Mouse (Mus musculus) left cerebral cortex, postnatal 25 days (tissue): ENCODE results near the gene Lmbr1. TPM values are rescaled to one million over a fixed set of nuclear protein-coding genes. Genes with fewer than 3 reads are reported as not detected.
"Not testable (repeated sequence)": the region's sequence is repeated elsewhere in the genome, so short reads cannot be mapped to it uniquely, and the experiment has no call there.

Experiments used
- DNase-seq, 2 experiments: peaks; one replicate each; pipeline ENCODE4 v3.0.0; 2022; ENCODE audit warnings: low spot score in 2 of 2, mixed read lengths in 1 of 2
- intact Hi-C: fragments of 180-260 bp; cut with DNase I; formaldehyde crosslinking; loops from one replicate; pipeline ENCODE4 v1.15.1; 2025
- total RNA-seq, 2 experiments: library from RNA; stranded (reverse); gene quantifications; 2 replicates each; pipeline ENCODE4 v1.2.3; 2021

The Lmbr1 gene
- total RNA-seq: 10 to 100 TPM; 30.4 to 30.5 TPM

DNA sequence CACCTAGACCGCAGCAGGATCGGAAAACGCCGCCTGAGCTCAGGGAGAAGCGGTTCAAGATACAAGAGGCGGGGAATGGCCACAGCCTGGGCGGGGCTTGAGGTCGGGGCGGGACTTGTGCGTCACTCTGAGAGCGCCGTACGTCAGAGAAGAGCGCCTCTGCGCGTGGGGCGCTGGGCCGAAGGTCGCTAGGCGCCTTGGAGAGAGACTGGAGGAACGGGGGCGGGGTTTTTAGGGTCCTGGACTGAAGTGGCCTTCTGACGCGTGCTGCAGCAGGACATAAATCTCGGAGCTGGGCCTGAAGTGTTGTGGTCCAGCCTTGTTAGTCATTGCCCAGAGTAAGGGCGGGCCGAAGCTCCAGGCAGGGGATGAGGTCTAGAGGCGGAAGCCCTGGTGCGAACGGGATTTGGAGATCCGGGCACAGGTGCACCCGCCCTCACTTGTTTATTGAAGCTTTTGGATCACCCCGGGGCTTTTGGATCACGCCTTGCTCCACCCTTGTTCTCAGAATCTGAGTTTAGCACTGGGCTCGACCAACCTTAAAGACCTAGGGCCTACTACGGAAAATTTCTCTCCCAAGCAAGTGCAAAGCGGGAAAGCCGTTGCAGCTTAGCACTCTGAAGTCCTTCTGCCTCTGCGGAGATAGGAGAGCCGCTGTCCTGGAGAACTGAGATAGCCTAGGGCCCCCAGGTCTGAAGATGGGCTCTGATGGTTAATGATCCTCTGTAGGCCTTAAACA, at the start of gene Lmbr1:
Lmbr1 (minus strand) TSS at position 93 of the 739 bp plus-strand sequence.
- intact Hi-C loops: loop anchor here (1.0 kb wide), 1 partner anchor 56 kb away; the partner anchor contains the start of gene Nom1
- peak; percentile 93 to 94 for DNase-seq

DNA sequence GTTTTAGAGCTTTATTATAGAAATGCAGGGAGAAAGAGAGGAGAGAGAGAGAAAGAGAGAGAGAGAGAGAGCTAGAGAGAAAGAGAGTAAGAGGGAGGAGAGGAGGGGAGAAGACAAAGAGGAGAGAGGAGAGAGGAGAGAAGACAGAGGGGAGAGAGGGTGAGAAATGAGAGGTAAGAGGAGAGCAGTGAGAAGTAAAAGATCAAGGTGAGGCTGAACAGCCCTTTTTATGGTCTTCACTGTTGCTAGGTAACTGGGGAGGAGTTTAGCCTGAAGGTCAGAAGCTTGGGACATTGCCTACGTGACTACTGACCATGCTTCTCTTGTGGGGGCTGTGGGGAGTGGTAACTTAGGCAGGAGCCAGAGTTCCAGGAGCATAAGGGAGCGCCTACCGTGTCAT, 45.1 kb upstream of the Lmbr1 start:
- DNase-seq, intact Hi-C loops: not testable (repeated sequence)

DNA sequence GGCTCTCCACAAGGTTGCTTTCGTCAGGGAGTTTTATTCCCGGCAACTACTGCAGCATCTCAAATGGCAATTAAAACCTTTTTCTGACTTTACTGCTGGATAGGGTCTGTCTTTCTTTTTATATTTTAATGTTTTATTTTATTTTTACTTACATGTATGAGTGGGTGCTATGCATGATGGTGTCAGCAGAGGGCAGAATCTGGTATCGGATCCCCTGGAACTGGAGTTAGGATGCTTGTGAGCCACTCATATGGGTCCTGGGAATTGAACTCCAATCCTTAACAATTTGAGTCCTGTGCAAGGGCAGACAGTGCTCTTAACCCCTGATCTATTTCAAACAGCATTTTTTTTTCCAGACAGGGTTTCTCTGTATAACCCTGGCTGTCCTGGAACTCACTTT, 34.9 kb upstream of the Lmbr1 start:
- intact Hi-C loops: no loop called here

DNA sequence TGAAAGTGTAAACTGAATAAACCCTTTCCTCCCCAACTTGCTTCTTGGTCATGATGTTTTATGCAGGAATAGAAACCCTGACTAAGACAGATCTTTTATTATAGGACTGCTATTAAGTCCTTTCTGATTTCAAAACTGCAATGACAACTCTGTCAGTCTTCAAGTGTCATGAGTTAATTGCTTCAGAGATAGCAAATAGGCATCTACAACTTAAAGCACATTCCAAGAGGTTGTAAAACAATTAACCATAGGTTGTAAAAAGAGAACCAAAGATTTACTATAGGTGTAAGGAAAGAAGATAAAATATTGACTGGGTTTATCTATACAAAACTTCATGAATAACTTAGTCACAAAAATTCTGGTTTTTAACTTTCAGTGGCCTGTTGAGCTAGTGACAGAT, 32.7 kb upstream of the Lmbr1 start:
- no peak for DNase-seq
- intact Hi-C loops: no loop called here

More for the DNA sequence above, 34.9 kb upstream of the Lmbr1 start:
- DNase-seq: no peak

DNA sequence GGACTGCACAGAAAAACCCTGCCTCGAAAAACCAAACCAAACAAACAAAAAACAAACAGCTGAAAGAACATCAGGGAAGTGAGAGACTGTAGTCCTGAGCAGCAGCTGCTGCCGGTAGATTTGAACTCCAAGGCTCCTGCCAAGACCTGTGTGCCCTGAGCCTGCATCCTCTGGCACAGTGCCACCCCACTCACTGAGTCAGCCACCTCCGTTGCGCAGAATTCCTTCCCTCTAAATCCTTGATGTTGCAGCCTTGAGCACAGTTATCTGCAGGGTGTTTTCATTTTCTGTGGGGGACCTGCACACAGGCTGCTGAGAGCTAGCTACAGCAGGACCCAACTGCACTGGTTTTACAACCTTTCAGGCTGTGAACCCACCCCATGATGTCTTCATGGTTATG, 20.2 kb upstream of the Lmbr1 start:
- DNase-seq: no peak

DNA sequence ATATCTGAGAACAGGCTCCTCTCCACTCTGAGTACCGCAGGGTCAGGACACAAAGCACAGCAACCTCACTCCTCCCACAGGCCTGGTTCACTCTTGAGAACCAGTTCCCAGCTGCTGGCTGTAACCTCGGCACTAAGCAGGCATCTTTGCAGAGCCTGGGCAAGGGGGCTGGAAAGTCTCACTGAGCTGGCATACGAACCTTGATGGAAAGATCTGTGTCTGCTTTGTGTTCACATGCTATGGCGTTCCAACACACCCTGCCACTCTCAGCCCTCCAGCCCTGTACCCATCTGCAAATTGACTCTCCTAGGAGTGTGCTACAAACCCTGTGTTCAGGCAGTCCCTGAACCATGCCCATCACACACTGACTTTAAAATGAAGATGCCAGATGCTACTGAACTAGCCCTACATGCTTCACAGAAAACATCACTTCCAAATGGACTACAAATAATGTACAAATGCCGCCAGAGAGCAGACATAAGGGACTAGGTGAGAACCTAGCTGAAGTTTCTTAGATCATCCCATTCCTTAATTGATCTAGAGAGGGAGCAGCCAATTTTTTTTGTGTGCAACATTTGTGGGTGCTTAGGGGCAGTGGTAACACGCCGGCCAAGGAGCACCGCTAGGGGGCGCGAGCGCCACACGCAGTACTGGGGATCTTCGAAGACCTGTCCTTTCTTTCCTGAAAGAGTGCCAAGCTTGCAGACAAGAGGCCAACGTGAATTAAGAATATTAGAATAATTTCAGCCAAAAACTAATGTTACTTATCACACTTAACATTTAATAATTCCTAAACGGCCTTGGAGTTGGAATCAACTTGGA, 11.0 kb upstream of the Lmbr1 start:
- intact Hi-C loops: loop anchor here (2.0 kb wide), 1 partner anchor 300 kb away; no protein-coding TSS in a partner anchor
- DNase-seq: peak; percentile 69 to 72

More for the DNA sequence above, 20.2 kb upstream of the Lmbr1 start:
- intact Hi-C loops: no loop called here

DNA sequence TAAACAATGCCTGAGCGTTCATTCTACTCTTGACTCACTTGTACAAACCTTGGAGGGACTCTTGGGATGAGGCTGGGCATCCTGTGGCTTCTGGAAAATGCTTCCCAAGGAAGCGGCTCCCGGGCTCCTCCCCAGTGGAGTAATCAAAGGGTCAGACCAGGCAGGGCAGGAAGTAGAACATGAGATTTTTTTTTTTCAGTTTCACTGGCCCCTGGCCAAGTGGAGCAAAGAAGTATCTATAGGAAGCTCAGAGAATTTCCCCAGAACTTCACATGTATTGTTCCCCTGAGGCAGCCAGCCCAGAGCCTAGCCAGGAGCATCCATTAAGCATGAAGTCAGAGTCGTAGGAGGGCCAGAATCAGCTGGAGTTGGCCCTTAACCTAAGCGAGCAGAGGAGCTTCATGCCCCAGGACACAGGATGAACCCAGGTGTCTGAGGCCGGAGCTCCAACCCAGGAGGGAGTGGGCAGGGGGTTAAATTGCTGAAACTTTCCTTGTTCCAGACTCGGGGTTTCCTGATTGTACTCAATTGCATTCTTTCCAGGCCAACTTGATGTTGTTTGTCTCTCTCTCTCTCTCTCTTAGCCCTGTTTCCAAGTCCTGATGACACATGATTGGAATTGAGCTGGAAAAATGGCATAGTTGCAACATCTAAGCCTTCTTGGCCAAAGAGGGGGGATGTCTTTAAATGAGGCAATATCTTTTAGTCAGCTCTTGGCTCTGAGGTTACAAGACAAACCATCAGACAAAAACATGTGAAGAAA, 10.2 kb upstream of the Lmbr1 start:
- DNase-seq: no peak
- intact Hi-C loops: loop anchor here (2.0 kb wide), 1 partner anchor 300 kb away; no protein-coding TSS in a partner anchor

DNA sequence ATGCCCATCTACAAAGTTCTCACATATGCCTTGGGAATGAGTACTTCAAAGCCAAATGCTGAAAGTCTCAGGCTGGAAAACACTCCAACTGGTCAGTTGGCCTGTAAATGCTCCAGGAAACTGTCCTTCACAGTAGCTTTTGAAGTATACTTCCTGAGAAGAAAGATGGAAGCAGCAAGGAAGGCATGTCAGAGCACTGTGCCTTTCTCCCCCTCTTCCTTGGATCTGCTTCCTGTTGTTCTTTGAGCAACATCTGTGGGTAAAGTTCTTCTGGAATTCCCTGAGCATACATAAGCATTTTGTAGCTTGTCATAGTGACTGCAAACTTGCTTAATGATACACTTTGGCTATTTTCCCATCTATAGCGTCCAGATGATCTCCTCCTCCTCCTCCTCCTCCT, 9.4 kb upstream of the Lmbr1 start:
- DNase-seq: no peak
- intact Hi-C loops: no loop called here

DNA sequence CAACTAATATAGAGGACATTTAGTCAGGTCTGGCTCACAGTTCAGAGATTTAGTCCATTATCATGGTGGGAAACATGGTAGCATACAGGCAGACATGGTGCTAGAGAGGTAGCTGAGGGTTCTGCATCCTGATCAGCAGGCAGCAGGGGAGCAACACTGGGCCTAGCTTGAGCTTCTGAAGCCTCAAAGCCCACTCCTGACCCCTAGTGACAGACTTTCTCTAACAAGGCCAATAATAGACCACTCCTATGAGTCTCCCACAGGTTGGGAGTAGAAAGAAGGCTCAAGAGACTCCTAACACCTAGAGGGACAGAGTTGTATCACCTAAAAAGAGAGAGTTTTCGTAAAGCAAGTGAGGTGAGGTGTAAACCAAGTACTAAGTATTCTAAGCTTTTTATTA, 4.6 kb upstream of the Lmbr1 start:
- no peak for DNase-seq
- intact Hi-C loops: no loop called here

DNA sequence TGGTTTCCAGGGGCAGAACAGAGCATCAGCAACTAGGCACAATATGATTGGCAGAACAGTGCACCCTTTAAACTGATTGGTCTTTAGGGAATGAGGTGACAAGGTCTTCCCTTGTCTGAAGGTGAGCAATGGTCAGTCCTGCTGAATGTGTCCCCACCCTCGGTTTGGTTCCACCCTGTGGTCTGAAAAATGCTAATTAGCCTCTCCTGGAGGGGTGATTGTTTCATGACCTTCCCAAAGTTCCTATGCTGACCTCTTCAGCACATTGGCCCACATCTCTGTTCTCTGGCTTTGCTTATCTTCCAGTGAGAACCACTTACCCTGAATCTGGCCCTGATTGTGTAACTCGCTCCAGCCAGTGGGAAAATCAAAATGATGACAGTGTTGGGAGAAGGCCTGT, 1.9 kb upstream of the Lmbr1 start:
- intact Hi-C loops: no loop called here

DNA sequence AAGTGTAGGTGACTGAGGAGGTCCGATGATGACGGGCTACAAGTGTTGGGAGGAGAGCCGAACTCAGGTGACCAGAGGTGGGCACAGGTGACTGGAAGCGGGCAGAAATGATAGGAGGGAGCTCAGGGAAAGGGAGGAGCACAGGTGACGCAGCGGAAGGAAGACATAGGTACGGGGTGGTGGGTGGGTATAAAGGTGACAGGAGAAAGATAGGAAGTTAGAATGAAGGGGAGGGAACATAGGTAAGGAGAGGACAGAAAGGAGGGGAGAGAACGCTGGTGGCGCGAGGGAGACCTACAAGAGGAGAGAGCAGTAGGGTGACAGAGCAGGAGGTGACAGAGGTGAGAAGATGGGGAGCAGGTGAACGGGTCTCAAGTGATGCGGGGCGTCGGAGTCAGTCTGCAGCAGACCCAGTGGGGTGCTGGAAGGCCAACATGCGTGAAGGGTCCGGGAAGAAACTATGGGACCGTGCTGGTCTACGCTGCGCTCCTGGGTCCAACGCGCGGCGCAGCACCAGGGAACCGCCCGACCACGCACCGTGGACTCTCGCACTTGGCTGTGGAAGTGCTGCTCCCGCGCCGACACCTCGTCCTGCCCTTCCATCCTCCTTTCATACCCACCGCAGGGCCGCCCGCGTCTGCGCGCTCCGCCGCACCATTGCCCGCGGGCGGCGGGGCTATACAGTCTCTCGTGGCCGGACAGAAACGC, 446 bp downstream of the Lmbr1 start:
- peak; percentile 18 to 33 for DNase-seq

More for the DNA sequence above, 1.9 kb upstream of the Lmbr1 start:
- DNase-seq: no peak

DNA sequence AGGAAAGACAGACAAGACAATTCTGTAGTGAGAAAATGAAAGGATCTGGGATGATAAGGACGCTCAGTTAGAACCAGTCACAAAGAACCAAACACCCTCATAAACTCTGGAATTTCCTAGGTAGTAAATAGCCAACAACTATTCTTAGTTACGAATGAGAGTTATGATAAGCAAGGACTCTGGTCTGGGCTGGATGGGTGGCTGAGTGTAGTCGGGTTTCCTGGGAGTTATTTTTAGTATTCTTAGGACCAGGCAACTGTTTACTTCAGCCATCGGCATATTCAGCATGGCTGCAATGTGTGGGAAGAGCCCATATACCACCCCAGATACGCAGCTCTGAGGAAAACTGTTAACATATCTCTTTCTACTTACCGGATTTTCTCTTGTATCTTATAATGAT, 14.7 kb downstream of the Lmbr1 start:
- intact Hi-C loops: no loop called here
- DNase-seq: no peak

More for the DNA sequence above, 446 bp downstream of the Lmbr1 start:
- intact Hi-C loops: loop anchor here (1.0 kb wide), 1 partner anchor 57 kb away; the partner anchor contains the start of gene Nom1

DNA sequence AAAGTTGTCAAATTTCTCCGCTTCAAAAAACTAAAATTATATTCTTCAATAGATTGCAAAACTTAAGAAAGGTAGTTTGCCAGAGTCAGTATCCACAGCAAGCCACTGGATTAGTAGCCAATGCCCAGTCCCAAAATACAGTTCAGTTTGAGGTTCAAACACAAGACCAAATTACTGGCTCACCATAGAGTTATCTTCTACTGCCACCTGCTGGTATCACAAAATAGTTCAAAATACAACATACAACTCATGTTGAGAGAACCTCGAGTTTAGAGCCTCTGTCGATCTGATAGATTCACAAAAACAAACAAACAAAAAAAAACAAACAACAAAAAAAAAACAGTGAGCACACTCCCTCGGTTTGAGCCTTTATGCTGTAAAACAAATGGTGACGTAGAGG, 42.4 kb downstream of the Lmbr1 start:
- DNase-seq: peak; percentile 28 to 37

DNA sequence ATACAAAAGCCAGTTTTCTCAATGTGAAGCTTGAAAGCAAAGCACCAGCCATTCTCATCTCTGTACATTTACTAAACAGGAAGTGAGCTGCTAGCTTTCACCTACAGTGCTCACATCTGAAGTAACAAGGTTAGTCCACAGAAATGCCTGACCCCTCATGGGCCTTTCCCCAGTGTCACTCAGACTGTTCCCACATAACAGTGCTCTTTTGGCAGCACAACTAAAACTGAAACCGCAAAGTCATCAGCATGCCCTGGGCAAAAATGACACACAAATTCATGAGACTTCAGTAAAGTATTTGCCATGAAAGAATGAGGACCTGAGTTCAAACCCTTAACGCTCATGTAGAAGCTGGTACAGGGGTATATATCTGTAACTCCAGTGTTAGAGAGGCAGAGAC, 55.7 kb downstream of the Lmbr1 start:
- DNase-seq: no peak
- intact Hi-C loops: no loop called here

More for the DNA sequence above, 42.4 kb downstream of the Lmbr1 start:
- intact Hi-C loops: loop anchor here (10.0 kb wide), 1 partner anchor 881 kb away; no protein-coding TSS in a partner anchor

DNA sequence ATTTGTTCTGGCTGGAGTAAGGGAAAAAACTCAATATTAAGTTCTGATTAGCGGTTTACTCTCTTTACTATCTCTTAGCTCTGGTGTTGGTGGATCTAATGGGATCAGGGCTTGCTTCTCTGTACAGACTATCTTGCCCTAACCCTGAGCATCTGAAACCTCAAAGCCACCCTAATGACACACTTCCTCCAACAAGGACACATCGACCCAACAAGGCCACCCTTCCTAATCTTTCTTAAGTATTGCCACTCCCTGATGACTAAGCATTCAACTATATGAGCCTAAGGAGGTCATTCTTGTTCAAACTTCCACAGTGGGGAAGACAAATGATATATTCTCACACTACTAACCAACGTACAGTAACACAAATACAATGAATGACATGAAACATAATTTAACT, 69.0 kb downstream of the Lmbr1 start:
- intact Hi-C loops: no loop called here
- no peak for DNase-seq

DNA sequence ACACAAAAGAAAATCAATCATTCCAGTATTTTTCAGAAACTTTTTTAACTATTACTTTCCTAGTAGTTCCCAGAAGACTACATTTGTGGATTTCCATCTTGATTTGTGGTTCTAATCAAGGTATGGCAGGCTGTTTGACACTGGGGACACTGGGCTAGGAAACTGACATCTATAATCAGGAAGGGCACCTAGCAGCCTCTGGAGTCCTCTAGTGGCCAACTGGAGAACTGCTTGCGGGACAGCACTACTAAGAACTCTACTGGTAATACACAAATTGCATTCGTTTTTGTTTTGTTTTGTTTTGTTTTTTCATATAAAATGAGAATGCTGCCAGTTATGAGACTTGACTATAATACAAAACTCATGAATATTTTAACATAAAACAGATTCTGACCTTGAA, 85.0 kb downstream of the Lmbr1 start:
- intact Hi-C loops: loop anchor here (2.0 to 5.0 kb wide), 2 partner anchors 826 to 842 kb away; partner anchors contain the start of gene Shh

DNA sequence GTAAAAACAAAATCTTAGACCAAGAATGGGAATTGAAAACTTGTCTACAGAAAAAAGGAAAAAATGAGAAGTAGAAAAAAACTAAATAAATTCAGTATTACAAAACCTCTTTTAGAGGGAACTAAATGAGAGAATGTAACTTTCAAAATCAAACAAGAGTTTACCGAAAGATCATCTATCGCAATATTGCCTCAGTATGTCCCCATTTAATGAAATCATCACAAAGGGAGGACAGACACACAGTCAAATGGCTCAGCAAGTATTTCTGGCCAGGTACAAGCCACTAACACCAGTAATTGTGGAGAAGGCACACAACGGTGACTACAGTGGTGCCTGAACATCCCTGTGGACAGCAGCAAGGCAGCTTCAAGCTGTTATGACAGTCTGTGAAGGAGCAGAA, 88.1 kb downstream of the Lmbr1 start:
- DNase-seq: no peak
- intact Hi-C loops: loop anchor here (5.0 kb wide), 1 partner anchor 823 kb away; the partner anchor contains the start of gene Shh

More for the DNA sequence above, 85.0 kb downstream of the Lmbr1 start:
- peak; percentile 51 to 59 for DNase-seq

DNA sequence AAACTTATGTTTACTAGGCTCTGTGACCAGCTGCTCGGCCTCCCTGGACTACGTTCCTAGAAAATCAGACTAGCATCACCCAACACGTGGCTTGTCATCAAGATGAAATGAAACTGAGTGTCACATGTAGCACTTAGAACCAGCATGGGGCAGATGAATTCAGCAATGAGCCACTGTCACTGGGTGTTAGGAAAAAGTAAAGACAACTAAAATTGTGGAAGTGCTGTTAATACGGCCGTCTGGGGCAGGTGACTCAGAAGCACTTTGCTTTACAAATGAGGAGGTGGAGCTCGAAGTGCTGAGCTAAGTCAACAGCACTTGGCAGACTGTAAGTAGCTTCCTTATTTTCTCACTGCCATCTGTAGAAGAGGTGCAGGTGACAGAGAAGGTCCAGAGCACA, 88.5 kb downstream of the Lmbr1 start:
- intact Hi-C loops: loop anchor here (5.0 kb wide), 1 partner anchor 822 kb away; the partner anchor contains the start of gene Shh
- DNase-seq: no peak

DNA sequence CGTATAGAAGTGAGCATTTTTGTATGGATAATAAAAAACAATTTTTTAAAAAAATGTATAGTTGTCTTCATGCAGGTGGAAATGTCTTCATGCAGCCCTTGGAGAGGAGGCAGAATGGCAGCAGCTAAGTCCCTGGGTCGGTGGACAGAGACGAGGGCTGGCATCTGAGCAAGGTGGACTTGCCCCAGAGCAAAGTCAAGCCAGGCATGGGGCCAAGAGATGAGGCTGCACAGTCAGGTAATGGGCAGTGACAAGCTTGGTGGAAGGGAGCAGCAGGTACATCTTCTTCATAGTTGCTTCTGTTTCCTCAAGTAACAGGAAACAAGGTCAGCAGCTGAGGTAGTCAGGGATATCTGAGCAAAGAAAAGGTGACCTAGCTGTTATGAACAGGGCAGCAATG, 97.1 kb downstream of the Lmbr1 start:
- no peak for DNase-seq
- intact Hi-C loops: no loop called here
